In the genomic region with DNA sequence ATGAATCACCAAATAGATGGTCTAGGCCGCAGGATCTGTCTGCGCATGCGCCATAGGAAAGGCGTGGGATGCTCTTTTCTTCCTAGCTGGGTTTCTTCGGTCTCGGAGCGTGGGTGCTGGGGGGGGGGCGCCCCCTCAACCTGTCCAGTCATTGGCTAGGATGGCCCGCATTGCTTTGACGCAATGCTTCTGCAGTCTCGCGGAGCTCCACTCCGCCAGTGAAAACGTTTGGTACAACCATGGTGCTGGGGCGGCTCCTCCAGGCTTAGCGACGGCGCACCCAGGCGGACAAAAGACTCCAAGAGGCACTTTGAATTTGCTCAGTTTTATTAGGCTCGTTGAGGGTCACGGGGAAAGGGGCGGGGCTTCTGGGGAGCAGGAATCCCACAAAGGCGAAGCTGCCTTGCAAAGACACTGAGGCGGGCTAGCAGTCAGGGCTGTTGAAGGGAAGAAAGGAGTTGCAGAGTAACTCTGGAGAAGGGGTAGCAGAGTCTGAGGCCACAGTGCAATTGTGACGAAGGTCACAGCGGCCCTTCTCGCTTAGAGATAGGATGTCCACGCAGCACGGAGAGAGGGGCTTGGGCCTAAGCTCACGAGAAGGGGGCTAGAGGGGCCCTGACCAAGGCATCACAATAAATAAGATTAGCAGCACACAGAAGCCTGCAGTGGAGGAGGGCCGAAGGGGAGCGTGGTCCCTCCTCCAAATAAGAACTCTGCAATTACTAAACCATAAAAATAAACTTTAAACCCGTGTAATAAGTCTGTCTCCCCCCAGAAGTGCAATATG, we compare ENCODE assay signal across 8 mouse cellular contexts. TPM values are rescaled to one million over a fixed set of nuclear protein-coding genes. Genes with fewer than 3 reads are reported as not detected.
DNase-seq lines count a peak whose midpoint lies in the region; ATAC-seq and TF ChIP-seq lines count a peak whose summit lies in the region.

No protein-coding gene starts in this region.

- H3K79me2 ChIP-seq in myocyte (ENCODE audit: control insufficient read depth, insufficient read depth): peaks cover 14% of the 10 kb centered on the region

- peak overlapping the region; percentile 23 to 46 for H3K4me3 ChIP-seq in heart, embryonic 14.5 days (ENCODE audit: control insufficient read depth in 1 of 2, insufficient read depth in 1 of 2, low read depth in 1 of 2, low read length in 2 of 2)
- H3K4me3 ChIP-seq in liver, embryonic 11.5 days (ENCODE audit: low read depth, low read length): peak overlapping the region; percentile 34
- H3K4me3 ChIP-seq in myocyte: peak overlapping the region; percentile 13

- H3K4me2 ChIP-seq in heart, embryonic 14.5 days (ENCODE audit: low read length): peak overlapping the region; percentile 65
- peak overlapping the region; percentile 61 for H3K4me2 ChIP-seq in liver, embryonic 11.5 days
- peak overlapping the region; percentile 74 for H3K4me2 ChIP-seq in myocyte (ENCODE audit: low read depth)

- H3ac ChIP-seq in myocyte (ENCODE audit: control insufficient read depth, insufficient read length): no peak overlapping the region

- H3K9me3 ChIP-seq in heart, embryonic 14.5 days (ENCODE audit: control insufficient read depth, low read length): no peaks in the 10 kb centered on the region
- no peaks in the 10 kb centered on the region for H3K9me3 ChIP-seq in liver, embryonic 11.5 days (ENCODE audit: control insufficient read depth, low read length)

- H3K36me3 ChIP-seq in heart, embryonic 14.5 days (ENCODE audit: control insufficient read depth, insufficient read depth, low read length): peaks cover 21% of the 10 kb centered on the region
- H3K36me3 ChIP-seq in liver, embryonic 11.5 days (ENCODE audit: control insufficient read depth, insufficient read depth, low read length): no peaks in the 10 kb centered on the region; the same call in 1 of the 2 replicates
- H3K36me3 ChIP-seq in myocyte (ENCODE audit: control insufficient read depth, insufficient read depth): peaks cover 6% of the 10 kb centered on the region

- WGBS in heart, embryonic 14.5 days: 15% methylated on average over 33 of the region's 33 CpGs
- WGBS in liver, embryonic 11.5 days: 14% methylated on average over 32 of the region's 33 CpGs

- 0 out of 4 replicates have a peak, but pooled peaks cover 2 to 3% of the 10 kb centered on the region in 2 experiments for H3K4me1 ChIP-seq in heart, embryonic 14.5 days (ENCODE audit: control insufficient read depth in 2 of 2, insufficient read depth in 2 of 2, low read length in 2 of 2)
- H3K4me1 ChIP-seq in liver, embryonic 11.5 days (replicated peaks; ENCODE audit: control insufficient read depth, insufficient read depth, low read length): 0 out of 2 replicates have a peak, but pooled peaks cover 5% of the 10 kb centered on the region

- H3K27ac ChIP-seq in heart, embryonic 14.5 days (replicated peaks in 1 of 2; ENCODE audit: control insufficient read depth in 1 of 2, insufficient read depth in 1 of 2, low read depth in 2 of 2, low read length in 2 of 2): peak overlapping the region; percentile 92 to 95
- H3K27ac ChIP-seq in liver, embryonic 11.5 days (ENCODE audit: low read depth, low read length): peak overlapping the region; percentile 75

- H3K9ac ChIP-seq in heart, embryonic 14.5 days (ENCODE audit: low read length): peak overlapping the region; percentile 75
- H3K9ac ChIP-seq in liver, embryonic 11.5 days (ENCODE audit: low read depth, low read length): peak overlapping the region; percentile 56

- peaks cover 13% of the 10 kb centered on the region for H3K27me3 ChIP-seq in heart, embryonic 14.5 days (ENCODE audit: control insufficient read depth, insufficient read depth, low read length)
- peaks cover 35% of the 10 kb centered on the region for H3K27me3 ChIP-seq in liver, embryonic 11.5 days (replicated peaks; ENCODE audit: control insufficient read depth, insufficient read depth, low read length)
- H3K27me3 ChIP-seq in myocyte (ENCODE audit: control insufficient read depth, insufficient read depth, insufficient read length): no peaks in the 10 kb centered on the region

- peak; percentile 59 to 69 for DNase-seq in CD8-positive naive resting alpha-beta T cell, adult 2 months (ENCODE audit: low read depth in 2 of 2, low spot score in 2 of 2)
- peak; percentile 72 for DNase-seq in c-Kit-positive CD71-negative TER-119-negative erythroid progenitor cells, embryonic 14.5 days (ENCODE audit: low read depth)
- DNase-seq in fibroblast of lung, adult 2 months (ENCODE audit: low read depth): peak; percentile 77
- DNase-seq in kidney, postnatal 10 days: peak; percentile 93
- DNase-seq in liver, embryonic 11.5 days (ENCODE audit: low spot score): peak; percentile 73
- DNase-seq in spleen, postnatal 4 days (ENCODE audit: low spot score in 2 of 2): peak; percentile 74 to 82

- TF ChIP-seq POLR2A in myocyte (IDR thresholded peaks at IDR 0.05; ENCODE audit: insufficient read length, low read depth): peak; percentile 51

- ATAC-seq in heart, embryonic 14.5 days (ENCODE audit: insufficient number of reproducible peaks, insufficient read depth, low FRiP score, low read depth): peak; percentile 98
- ATAC-seq in liver, embryonic 11.5 days (replicated peaks; ENCODE audit: low FRiP score): peak; percentile 95

TF ChIP-seq in myocyte, 11 proteins besides CTCF, POLR2A, EP300 and RAD21:
- no peak for TF ChIP-seq REST (IDR thresholded peaks at IDR 0.05; ENCODE audit: insufficient read depth, insufficient read length)
- peak; percentile 94 for TF ChIP-seq POLR2AphosphoS2 (IDR thresholded peaks at IDR 0.05; ENCODE audit: insufficient read length, low read depth)
- no peak for TF ChIP-seq MYOG (IDR thresholded peaks at IDR 0.05; ENCODE audit: control insufficient read depth in 1 of 3, insufficient read depth in 1 of 3, insufficient read length in 2 of 3, low read depth in 2 of 3)
TF ChIP-seq in myocyte: peak in this region for 1.

RNA-seq across cellular contexts. Expression of a gene that starts 5.5 kb away (rescaled TPM):
- 11.5 and 13.6 TPM in 2 replicates for polyA plus RNA-seq in heart, embryonic 14.5 days (2014; fragmentation: Nextera tagmentation; extraction: Ambion mirVana)
- 14.6 and 16.1 TPM in 2 replicates for polyA plus RNA-seq in liver, embryonic 11.5 days (2014; fragmentation: Nextera tagmentation; extraction: Ambion mirVana)
- 17.1 TPM for polyA plus RNA-seq in myocyte (2012; fragmentation: generic; extraction: Trizol)

RNA-seq across cellular contexts. Expression of a gene that starts 9.4 kb away (rescaled TPM):
- 10.5 and 10.6 TPM in 2 replicates for polyA plus RNA-seq in heart, embryonic 14.5 days (2014; fragmentation: Nextera tagmentation; extraction: Ambion mirVana)
- polyA plus RNA-seq in liver, embryonic 11.5 days (2014; fragmentation: Nextera tagmentation; extraction: Ambion mirVana): 9.4 and 9.5 TPM in 2 replicates
- 0.96 TPM for polyA plus RNA-seq in myocyte (2012; fragmentation: generic; extraction: Trizol)

RNA-seq across cellular contexts. Expression of a gene that starts 31.8 kb away (rescaled TPM):
- 2.0 and 2.7 TPM in 2 replicates for polyA plus RNA-seq in heart, embryonic 14.5 days (2014; fragmentation: Nextera tagmentation; extraction: Ambion mirVana)
- polyA plus RNA-seq in liver, embryonic 11.5 days (2014; fragmentation: Nextera tagmentation; extraction: Ambion mirVana): 1.0 and 1.4 TPM in 2 replicates
- 2.7 TPM for polyA plus RNA-seq in myocyte (2012; fragmentation: generic; extraction: Trizol)

Comparison
In these comparisons a context has a peak if more than half of its experiments do, and no peak if none do; other contexts are left out.
1. Peak in every context shown above with its lines: DNase-seq, ATAC-seq, H3K4me3 ChIP-seq and H3K27ac ChIP-seq.